Mouse (Mus musculus) kidney, adult 9 months (tissue): ENCODE data around the gene Jazf1.

ENCODE experiments used
- DNase-seq: peaks from one replicate; pipeline ENCODE4 v3.0.0; 2022

The Jazf1 gene

DNA sequence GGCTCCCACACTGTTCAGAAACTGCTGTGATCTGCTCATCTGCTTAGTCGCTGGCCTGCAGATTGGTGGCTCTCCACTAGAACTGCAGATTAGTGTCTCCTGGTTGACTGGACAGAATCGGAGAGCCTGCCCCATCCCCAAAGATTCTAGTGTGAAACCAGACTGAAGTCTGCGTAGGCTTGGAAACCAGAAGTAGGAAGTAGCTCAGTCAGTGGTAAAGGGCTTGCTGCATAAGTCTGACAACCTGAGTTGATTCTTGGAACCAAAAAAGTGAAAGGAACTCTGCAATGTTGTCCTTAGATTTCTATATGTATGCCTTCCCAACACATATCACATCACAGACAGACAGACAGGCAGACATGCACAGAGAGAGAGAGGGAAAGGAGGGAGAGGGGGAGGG lies 163.3 kb downstream of the Jazf1 start:
- DNase-seq = no peak

GRCm38 (mm10) chr6:52903226-52903960 lies 165.0 kb downstream of the Jazf1 start:
- DNase-seq = no peak

- no peak for DNase-seq
Measured at GRCm38 (mm10) chr6:52899574-52900245, 168.7 kb downstream of the Jazf1 start.

DNA sequence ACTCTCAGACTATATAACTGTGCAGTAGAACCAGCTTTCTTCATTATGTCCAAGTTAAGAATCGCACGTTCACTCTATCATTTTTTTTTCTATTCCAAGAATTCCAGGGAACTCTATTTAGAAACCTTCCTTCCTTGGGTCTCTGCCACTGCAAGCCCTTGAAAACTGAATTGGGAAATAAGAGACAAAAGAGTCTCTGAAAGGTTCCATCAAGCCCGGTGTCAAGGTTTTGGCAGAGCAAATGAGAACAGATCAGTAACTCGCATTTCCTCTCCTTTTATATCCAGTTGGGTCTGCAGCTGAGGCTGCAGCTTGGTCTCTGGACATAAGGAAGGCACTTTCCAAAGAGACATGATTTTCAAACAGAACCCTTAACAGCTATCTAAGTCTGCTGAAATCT lies 173.4 kb downstream of the Jazf1 start:
- DNase-seq = no peak

- DNase-seq = no peak
Measured at GRCm38 (mm10) chr6:52894501-52894823, 174.0 kb downstream of the Jazf1 start.

DNA sequence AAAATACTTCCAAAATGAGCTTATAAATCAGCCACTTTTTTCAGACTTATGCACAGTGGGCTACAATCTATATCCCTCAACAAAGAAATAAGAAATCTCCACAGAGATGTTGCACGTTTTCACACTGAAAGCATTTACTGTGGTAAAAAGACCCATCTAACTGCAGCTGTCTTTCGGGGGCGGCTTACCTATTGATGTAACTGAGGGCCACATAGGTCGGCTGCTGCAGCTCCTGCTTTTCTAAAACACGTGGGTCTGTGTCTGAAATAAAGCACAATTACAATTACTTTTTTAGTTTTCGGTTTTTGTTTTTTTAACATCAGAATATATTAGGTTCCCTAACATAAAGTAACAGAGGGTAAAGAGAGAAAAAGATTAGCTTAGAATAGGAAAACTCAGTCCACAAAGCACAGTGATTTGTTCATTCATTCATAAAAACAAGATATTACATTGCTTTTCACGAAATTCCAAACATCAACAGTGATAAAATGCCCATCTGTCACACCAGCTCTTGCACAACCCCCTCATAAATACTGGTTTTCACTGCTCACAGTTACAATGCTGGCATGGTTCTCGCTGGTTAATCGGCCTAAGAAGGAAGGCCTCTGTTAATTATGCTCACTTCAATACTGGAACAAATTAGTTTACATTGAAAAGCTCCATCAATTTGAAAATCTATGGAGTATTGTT lies 174.5 kb downstream of the Jazf1 start:
- no peak for DNase-seq

GRCm38 (mm10) chr6:52892978-52893377 lies 175.5 kb downstream of the Jazf1 start:
- DNase-seq = no peak

- no peak for DNase-seq
Measured at GRCm38 (mm10) chr6:52887541-52888203, 180.8 kb downstream of the Jazf1 start.

- DNase-seq = no peak
Measured at GRCm38 (mm10) chr6:52883773-52884172, 184.7 kb downstream of the Jazf1 start.

DNA sequence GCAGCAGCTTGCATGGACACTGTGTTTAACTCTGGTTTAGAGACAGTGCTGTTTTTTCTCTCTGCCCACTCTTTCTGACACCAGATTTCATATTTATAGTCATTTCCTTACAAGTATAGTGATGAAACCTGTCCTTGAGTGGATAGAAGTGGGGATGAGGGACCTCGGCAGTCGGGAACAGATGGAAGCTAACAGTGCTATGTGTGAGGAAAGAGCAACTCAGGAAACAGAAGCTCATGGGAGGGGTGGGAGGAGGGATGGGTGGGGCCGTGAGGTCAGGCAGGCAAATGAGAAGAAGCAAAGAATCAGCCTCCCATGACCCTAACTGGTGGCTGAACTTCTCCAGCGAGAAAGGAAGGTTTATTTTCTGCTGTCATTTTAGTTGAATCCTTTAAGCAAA lies 191.3 kb downstream of the Jazf1 start:
- no peak for DNase-seq

DNA sequence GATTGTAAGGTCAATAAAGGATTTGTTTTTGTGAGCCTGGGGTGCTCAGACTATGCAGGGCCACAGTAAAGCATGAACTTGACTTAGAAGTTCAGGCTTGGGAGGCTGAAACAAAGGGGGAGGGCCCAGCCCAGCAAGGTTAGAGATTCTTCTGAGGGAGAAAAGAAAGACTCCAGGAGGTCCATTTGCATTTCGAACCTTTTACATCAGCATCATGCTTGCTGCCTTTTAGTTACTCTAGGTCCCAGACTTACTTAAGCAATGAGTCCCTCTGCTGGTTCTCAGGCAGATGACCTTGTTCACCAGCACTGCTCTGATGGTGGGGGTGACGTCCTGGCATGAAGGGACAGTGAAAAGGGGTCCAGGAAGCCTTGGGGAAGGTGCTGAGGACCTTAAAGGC lies 197.1 kb downstream of the Jazf1 start:
- no peak for DNase-seq

DNA sequence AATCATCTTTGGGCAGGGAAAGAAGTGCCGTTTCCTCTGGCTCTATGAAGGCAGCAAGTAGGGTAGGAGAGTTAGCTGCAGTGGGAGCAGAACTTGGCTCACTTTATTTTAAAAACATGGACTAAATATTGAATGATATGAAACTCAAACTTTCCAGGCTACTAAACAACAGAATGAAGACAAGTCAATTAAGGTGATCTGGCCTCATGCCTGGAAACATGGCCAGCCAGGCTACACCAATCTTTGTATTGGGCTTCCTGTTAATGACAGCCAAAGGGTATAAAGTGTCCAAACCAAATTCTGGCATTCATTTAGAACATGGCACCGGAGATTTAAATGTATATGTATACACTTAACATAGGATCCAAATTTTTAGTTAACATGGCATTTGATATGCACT lies 199.2 kb downstream of the Jazf1 start:
- DNase-seq = no peak

GRCm38 (mm10) chr6:52868352-52868751 lies 200.1 kb downstream of the Jazf1 start:
- DNase-seq = no peak

DNA sequence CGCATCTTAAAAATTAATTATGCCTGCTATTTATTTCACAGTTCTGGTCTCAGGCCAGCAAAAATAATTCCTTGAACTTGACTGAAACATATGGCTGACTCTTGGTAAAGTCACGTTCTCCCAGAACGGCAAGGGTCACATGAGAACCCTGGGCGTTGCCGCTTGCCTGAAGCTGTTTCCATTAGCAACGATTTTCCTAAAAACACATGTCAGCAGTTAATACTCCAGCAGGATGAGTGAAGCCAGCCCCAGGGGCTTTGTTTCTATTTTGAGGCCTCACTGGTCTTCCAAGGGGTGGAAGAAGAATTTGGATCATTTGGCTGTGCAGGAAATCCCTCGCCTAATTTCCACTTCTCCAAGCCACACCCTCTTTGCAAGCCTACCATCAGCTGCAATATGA lies 206.5 kb downstream of the Jazf1 start:
- DNase-seq = no peak

DNA sequence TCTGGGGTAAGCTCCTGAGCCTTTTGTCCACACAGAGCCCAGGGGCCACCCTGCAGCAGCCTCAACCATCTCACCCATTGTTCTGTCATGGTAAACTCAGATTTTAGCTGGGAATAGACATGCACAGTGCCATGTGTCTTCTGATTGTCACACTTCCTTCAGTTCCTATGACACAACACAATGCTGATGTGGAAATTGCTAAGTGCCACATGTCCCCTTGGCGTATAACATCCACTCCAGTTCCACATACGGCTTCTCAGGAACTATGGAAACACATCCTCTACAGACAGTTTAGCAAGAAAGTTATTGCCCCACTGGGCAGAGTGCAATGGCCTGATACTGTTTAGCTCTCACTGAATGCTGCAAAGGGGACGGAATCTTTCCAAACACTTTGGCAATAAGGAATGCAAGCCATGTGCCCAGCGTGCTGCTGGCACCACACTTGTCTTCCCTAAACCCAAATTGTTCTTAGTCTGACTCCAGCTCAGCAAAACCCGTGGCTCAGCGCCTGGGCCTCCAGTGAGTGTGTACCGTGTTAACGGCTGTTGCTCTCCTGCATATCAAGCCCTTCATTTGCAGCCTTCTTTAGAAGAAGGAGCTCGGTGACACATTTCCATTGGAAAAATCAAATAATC lies 207.1 kb downstream of the Jazf1 start:
- no peak for DNase-seq

- DNase-seq = no peak
Measured at GRCm38 (mm10) chr6:52860713-52861112, 207.7 kb downstream of the Jazf1 start.

DNA sequence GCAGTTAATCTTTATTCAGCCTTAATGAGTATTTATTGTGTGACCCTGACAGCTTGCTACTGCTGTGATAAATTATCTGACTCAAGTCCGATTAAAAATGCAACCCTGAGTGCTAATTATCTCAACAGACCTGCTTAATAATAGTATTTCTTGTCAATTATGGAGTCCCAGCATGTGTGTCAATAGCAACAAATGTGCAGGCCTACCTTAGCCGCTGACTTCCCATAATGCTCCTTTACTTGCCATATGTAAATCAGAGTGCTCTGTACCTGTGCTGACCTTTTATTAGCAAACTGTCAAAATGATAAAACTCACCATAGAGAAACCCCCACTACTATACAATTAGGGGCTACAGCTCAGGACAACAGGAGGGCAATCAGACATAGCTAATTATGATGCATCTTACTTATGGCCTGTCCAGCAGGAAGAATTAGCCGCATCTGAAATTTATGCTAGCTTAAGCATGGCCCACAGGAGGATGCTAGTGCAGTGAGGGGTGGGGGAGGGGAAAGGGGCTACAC lies 209.5 kb downstream of the Jazf1 start:
- no peak for DNase-seq

GRCm38 (mm10) chr6:52852404-52853107 lies 215.9 kb downstream of the Jazf1 start:
- no peak for DNase-seq

- no peak for DNase-seq
Measured at GRCm38 (mm10) chr6:52851975-52852374, 216.5 kb downstream of the Jazf1 start.

DNA sequence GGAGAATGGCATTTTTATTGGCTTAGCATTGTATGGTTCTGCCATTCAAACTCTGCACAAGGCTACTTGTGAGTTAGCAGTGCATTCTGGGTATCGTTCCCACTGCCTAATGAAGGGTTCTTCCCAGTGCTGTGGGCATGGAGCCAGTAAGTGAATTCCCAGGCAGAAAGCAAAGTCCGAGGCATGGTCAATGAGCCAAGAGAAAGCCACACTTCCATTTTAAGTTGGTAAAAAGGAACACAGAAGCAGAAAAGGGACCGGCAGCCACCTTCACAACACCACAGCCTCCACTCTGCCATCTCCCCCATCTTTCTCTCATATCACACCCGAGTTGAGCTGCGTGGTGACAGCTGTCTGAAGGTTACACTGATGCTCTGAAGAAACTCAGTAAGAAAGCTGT lies 217.4 kb downstream of the Jazf1 start:
- DNase-seq = peak; percentile 92

DNA sequence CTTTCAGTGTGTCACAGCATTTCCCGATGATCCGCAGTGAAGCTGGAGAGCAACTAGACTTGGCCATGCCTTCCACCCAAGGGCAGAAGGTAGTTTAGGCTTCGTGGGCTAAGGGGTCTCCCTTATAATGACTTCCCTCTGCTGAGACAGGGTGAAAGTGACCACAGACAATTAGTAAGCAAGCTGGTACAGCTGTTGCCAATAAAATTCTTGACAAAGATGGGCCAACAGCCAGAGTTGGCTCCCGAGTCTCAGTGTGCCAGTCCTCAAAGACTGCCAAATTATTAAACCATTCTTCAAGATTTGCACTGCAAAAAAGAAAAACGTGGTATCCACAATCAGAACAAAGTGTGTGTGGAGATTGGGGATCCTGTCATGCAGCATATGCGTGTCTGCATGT lies 220.2 kb downstream of the Jazf1 start:
- no peak for DNase-seq

- DNase-seq = no peak
Measured at GRCm38 (mm10) chr6:52846314-52846713, 222.1 kb downstream of the Jazf1 start.
